Mouse (Mus musculus): ENCODE measurements at regions not wholly inside any gene's neighbourhood (a gene's known extent, or its start where the extent isn't known, plus 50 kb on each side); places are given as distances from the start of the nearest gene placed in this dataset.

GRCm38 (mm10) chr10:37079535-37079934, 59.2 kb downstream of the Marcks start:
- no peak for TF ChIP-seq POLR2A (IDR thresholded peaks at IDR 0.05; ENCODE audit: borderline replicate concordance, extremely low read depth, insufficient read depth, insufficient read length, poor library complexity, severe bottlenecking)
- TF ChIP-seq CTCF (IDR thresholded peaks at IDR 0.05; ENCODE audit: borderline replicate concordance, extremely low read depth, insufficient read depth, insufficient read length): no peak
- no peak for DNase-seq (ENCODE audit: low read depth)

GRCm38 (mm10) chr10:37078439-37078838, 60.3 kb downstream of the Marcks start:
- TF ChIP-seq CTCF (IDR thresholded peaks at IDR 0.05; ENCODE audit: borderline replicate concordance, extremely low read depth, insufficient read depth, insufficient read length): no peak
- DNase-seq (ENCODE audit: low read depth): peak; percentile 95

- no peak for TF ChIP-seq CTCF (IDR thresholded peaks at IDR 0.05; ENCODE audit: borderline replicate concordance, extremely low read depth, insufficient read depth, insufficient read length)
- TF ChIP-seq POLR2A (IDR thresholded peaks at IDR 0.05; ENCODE audit: borderline replicate concordance, extremely low read depth, insufficient read depth, insufficient read length, poor library complexity, severe bottlenecking): no peak
- no peak for DNase-seq (ENCODE audit: low read depth)
These were observed 61.0 kb downstream of the Marcks start for GRCm38 (mm10) chr10:37077741-37078140.

GRCm38 (mm10) chr10:37072834-37073233, 65.9 kb downstream of the Marcks start:
- peak; percentile 93 for DNase-seq (ENCODE audit: low read depth)
- TF ChIP-seq POLR2A (IDR thresholded peaks at IDR 0.05; ENCODE audit: borderline replicate concordance, extremely low read depth, insufficient read depth, insufficient read length, poor library complexity, severe bottlenecking) (no peak), CTCF (IDR thresholded peaks at IDR 0.05; ENCODE audit: borderline replicate concordance, extremely low read depth, insufficient read depth, insufficient read length) (peak; percentile 62; the same call in 1 of the 2 replicates)

- DNase-seq (ENCODE audit: low read depth): no peak
- TF ChIP-seq CTCF (IDR thresholded peaks at IDR 0.05; ENCODE audit: borderline replicate concordance, extremely low read depth, insufficient read depth, insufficient read length) (no peak), POLR2A (IDR thresholded peaks at IDR 0.05; ENCODE audit: borderline replicate concordance, extremely low read depth, insufficient read depth, insufficient read length, poor library complexity, severe bottlenecking) (no peak)
These were observed 66.7 kb downstream of the Marcks start for GRCm38 (mm10) chr10:37072061-37072460.

- TF ChIP-seq CTCF (IDR thresholded peaks at IDR 0.05; ENCODE audit: borderline replicate concordance, extremely low read depth, insufficient read depth, insufficient read length) (no peak), POLR2A (IDR thresholded peaks at IDR 0.05; ENCODE audit: borderline replicate concordance, extremely low read depth, insufficient read depth, insufficient read length, poor library complexity, severe bottlenecking) (no peak)
- no peak for DNase-seq (ENCODE audit: low read depth)
These were observed 67.3 kb downstream of the Marcks start for GRCm38 (mm10) chr10:37071420-37071819.

All from brain, embryonic 14.5 days (tissue).